Mouse (Mus musculus): ENCODE results near the gene Usp4.

DNA sequence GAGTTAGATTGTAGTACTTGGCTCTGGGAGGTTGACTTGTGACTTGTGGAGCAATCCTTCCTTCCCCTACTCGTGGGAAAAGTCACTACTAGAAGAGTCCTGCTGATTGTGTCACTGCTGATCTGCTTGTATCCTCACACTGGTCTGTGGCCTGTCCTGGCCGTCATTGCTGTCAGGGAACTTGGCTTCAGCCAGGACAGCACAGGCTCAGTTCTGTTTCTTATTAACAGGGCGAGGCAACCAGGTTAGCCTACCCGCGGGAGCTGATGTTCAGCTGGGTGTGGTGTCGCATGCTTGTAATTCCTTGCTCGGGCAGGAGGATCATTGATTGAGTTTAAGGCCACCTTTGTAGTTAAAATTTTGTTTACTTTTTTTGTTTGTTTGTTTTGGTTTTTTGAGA, 37.4 kb downstream of the Usp4 start:
- no peak for TF ChIP-seq CTCF (IDR thresholded peaks at IDR 0.05; ENCODE audit: borderline replicate concordance, insufficient read depth, low read length)
- no peak for TF ChIP-seq POLR2A (IDR thresholded peaks at IDR 0.05; ENCODE audit: low read depth, low read length)
